Mouse (Mus musculus): ENCODE measurements at regions not wholly inside any gene's neighbourhood (a gene's known extent, or its start where the extent isn't known, plus 50 kb on each side); places are given as distances from the start of the nearest gene placed in this dataset.

- TF ChIP-seq CTCF (IDR thresholded peaks at IDR 0.05) (no peak), EP300 (IDR thresholded peaks at IDR 0.05) (no peak)
These were observed 282.5 kb downstream of the 4933412E24Rik start for GRCm38 (mm10) chr15:59733932-59734331.
